ENCODE assay signal across 16 mouse cellular contexts in the genomic region with DNA sequence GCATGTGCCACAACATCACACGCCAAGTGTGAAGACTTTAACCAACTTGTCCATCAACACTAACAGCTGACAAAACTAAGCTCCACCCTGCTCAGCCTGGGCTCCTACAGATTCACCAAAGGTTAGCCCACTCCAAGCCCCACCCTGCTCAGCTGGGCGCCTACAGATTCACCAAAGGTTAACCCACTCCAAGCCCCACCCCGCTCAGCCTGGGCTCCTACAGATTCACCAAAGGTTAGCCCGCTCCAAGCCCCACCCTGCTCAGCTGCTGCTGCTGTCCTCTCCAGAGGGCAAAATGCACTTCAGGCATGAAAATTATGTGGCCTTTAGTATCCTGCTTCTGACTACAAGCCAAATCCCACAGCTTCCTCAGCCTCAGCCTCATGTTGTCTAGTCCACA. TPM values are rescaled to one million over a fixed set of nuclear protein-coding genes. Genes with fewer than 3 reads are reported as not detected.
DNase-seq lines count a peak whose midpoint lies in the region; ATAC-seq and TF ChIP-seq lines count a peak whose summit lies in the region.
"Had no signal": no experiment of that assay in that cellular context is flagged by ENCODE, and none has a peak within 500 bp of the region (broad histone marks: within the 10 kb centered on the region; RNA-seq: fewer than 3 reads in every experiment).

No protein-coding gene starts in this region.

- peak; percentile 56 for ATAC-seq in erythroblast, adult 5-6 weeks (replicated peaks; ENCODE audit: low FRiP score, poor library complexity, severe bottlenecking)
- ATAC-seq in liver, embryonic 15.5 days (ENCODE audit: insufficient read depth), result peak; percentile 43

- intact Hi-C loops in heart, postnatal 36 days (cut with DNase I), result no loop called here

- peaks cover 9% of the 10 kb centered on the region for H3K36me3 ChIP-seq in heart, embryonic 10.5 days
- no peaks in the 10 kb centered on the region for H3K36me3 ChIP-seq in kidney, adult 2 months (ENCODE audit: control insufficient read depth, insufficient read depth, low read length)
- H3K36me3 ChIP-seq in liver, embryonic 15.5 days (replicated peaks), result peaks cover 30% of the 10 kb centered on the region

- H3K4me1 ChIP-seq in heart, embryonic 10.5 days, result peaks cover 58% of the 10 kb centered on the region
- peaks cover 40% of the 10 kb centered on the region for H3K4me1 ChIP-seq in kidney, adult 2 months (ENCODE audit: control insufficient read depth, insufficient read depth, low read length)
- H3K4me1 ChIP-seq in liver, embryonic 15.5 days (replicated peaks), result peaks cover 70% of the 10 kb centered on the region

- no peaks in the 10 kb centered on the region for H3K27me3 ChIP-seq in heart, embryonic 10.5 days (ENCODE audit: insufficient read depth, poor library complexity, severe bottlenecking)
- no peaks in the 10 kb centered on the region for H3K27me3 ChIP-seq in kidney, adult 2 months (replicated peaks; ENCODE audit: control insufficient read depth, insufficient read depth, low read length)
- no peaks in the 10 kb centered on the region for H3K27me3 ChIP-seq in liver, embryonic 15.5 days
- H3K27me3 ChIP-seq: forebrain, embryonic 12.5 days; limb, embryonic 12.5 days had no signal

- H3K27ac ChIP-seq in heart, embryonic 10.5 days, result peak overlapping the region; percentile 59
- no peak overlapping the region for H3K27ac ChIP-seq in kidney, adult 2 months (ENCODE audit: insufficient read depth, low read depth, low read length)
- peak overlapping the region; percentile 99 for H3K27ac ChIP-seq in liver, embryonic 15.5 days (replicated peaks)
- H3K27ac ChIP-seq: forebrain, embryonic 12.5 days; hindbrain, embryonic 10.5 days; limb, embryonic 12.5 days; midbrain, embryonic 10.5 days had no signal

- no peak for TF ChIP-seq CTCF in kidney, adult 2 months (conservative IDR thresholded peaks at IDR 0.05; ENCODE audit: insufficient read depth, insufficient read length, low read depth, low read length)

- WGBS in heart, embryonic 10.5 days, result 82% methylated on average over 4 of the region's 4 CpGs
- 62% methylated on average over 4 of the region's 4 CpGs for whole genome bisulfite sequencing in kidney, adult 2 months
- 58% methylated on average over 4 of the region's 4 CpGs for WGBS in liver, embryonic 15.5 days (ENCODE audit: insufficient replicate concordance)

- no peaks in the 10 kb centered on the region for H3K9me3 ChIP-seq in heart, embryonic 10.5 days
- no peaks in the 10 kb centered on the region for H3K9me3 ChIP-seq in liver, embryonic 15.5 days (replicated peaks)
- H3K9me3 ChIP-seq: forebrain, embryonic 12.5 days; hindbrain, embryonic 10.5 days; limb, embryonic 12.5 days; midbrain, embryonic 10.5 days had no signal

- H3K9ac ChIP-seq in liver, embryonic 15.5 days, result peak overlapping the region; percentile 2; the same call in 1 of the 2 replicates
- H3K9ac ChIP-seq: forebrain, embryonic 12.5 days; limb, embryonic 12.5 days had no signal

- DNase-seq in heart, embryonic 10.5 days (ENCODE audit: low spot score), result no peak
- no peak for DNase-seq in heart, postnatal 36 days
- peak; percentile 67 for DNase-seq in kidney, adult 2 months
- DNase-seq in kidney, postnatal 4 days, result no peak
- DNase-seq in layer of hippocampus, adult 8-10 months (ENCODE audit: low spot score in 2 of 2), result no peak
- no peak for DNase-seq in thymus, postnatal 14 days
- DNase-seq: adrenal gland, postnatal 25 days; cerebellum, postnatal 25 days; layer of hippocampus, postnatal 36 days; lung, postnatal 10 days had no signal

- no peak overlapping the region for H3K4me3 ChIP-seq in heart, embryonic 10.5 days
- H3K4me3 ChIP-seq in kidney, adult 2 months (ENCODE audit: insufficient read depth, low read depth, low read length), result no peak overlapping the region
- H3K4me3 ChIP-seq in liver, embryonic 15.5 days (replicated peaks), result peak overlapping the region; percentile 89; the same call in 1 of the 2 replicates
- H3K4me3 ChIP-seq: forebrain, embryonic 12.5 days; hindbrain, embryonic 10.5 days; limb, embryonic 12.5 days; midbrain, embryonic 10.5 days had no signal

- H3K4me2 ChIP-seq in liver, embryonic 15.5 days, result peak overlapping the region; percentile 82
- H3K4me2 ChIP-seq: forebrain, embryonic 12.5 days; limb, embryonic 12.5 days had no signal

- no peak for TF ChIP-seq POLR2A in kidney, adult 2 months (IDR thresholded peaks at IDR 0.05; ENCODE audit: low read depth, low read length)

RNA-seq across cellular contexts. Expression of a gene that starts 5.7 kb away (rescaled TPM):
- 18.4 and 21.0 TPM in 2 replicates for polyA plus RNA-seq in heart, embryonic 10.5 days (2016; fragmentation: Nextera tagmentation; extraction: Ambion mirVana)
- total RNA-seq in heart, postnatal 36 days (2021), result 10 to 100 TPM; 24.2 to 25.0 TPM
- 19.5 and 19.9 TPM in 2 replicates for polyA plus RNA-seq in kidney, adult 2 months (2012; rRNA removed)
- total RNA-seq in erythroblast, adult 5-6 weeks (2015; ENCODE audit: low replicate concordance), result 6.0 and 6.7 TPM in 2 replicates
- 9.1 and 9.2 TPM in 2 replicates for total RNA-seq in erythroblast, adult 5-6 weeks (2017; ENCODE audit: low replicate concordance)
- polyA plus RNA-seq in liver, embryonic 15.5 days (2015; fragmentation: Nextera tagmentation; extraction: Ambion mirVana), result 20.1 and 22.3 TPM in 2 replicates
- 10 to 100 TPM; 43.5 to 54.0 (median 46.4) TPM for total RNA-seq in layer of hippocampus, adult 8-10 months (2022)

RNA-seq across cellular contexts. Expression of a gene that starts 8.7 kb away (rescaled TPM):
- polyA plus RNA-seq in heart, embryonic 10.5 days (2016; fragmentation: Nextera tagmentation; extraction: Ambion mirVana), result 38.1 and 38.3 TPM in 2 replicates
- total RNA-seq in heart, postnatal 36 days (2021), result 10 to 100 TPM; 27.2 to 28.4 TPM
- polyA plus RNA-seq in kidney, adult 2 months (2012; rRNA removed), result 29.9 and 35.3 TPM in 2 replicates
- 14.4 and 35.2 TPM in 2 replicates for total RNA-seq in erythroblast, adult 5-6 weeks (2015; ENCODE audit: low replicate concordance)
- 23.6 and 31.2 TPM in 2 replicates for total RNA-seq in erythroblast, adult 5-6 weeks (2017; ENCODE audit: low replicate concordance)
- polyA plus RNA-seq in liver, embryonic 15.5 days (2015; fragmentation: Nextera tagmentation; extraction: Ambion mirVana), result 29.9 and 33.5 TPM in 2 replicates
- total RNA-seq in layer of hippocampus, adult 8-10 months (2022), result 10 to 100 TPM; 49.4 to 61.5 (median 52.8) TPM

RNA-seq across cellular contexts. Expression of a gene that starts 11.3 kb away (rescaled TPM):
- 258 and 286 TPM in 2 replicates for polyA plus RNA-seq in heart, embryonic 10.5 days (2016; fragmentation: Nextera tagmentation; extraction: Ambion mirVana)
- total RNA-seq in heart, postnatal 36 days (2021), result 100 to 1,000 TPM; 110 to 120 TPM
- polyA plus RNA-seq in kidney, adult 2 months (2012; rRNA removed), result 38.2 and 52.5 TPM in 2 replicates
- 40.9 and 49.3 TPM in 2 replicates for total RNA-seq in erythroblast, adult 5-6 weeks (2015; ENCODE audit: low replicate concordance)
- 26.8 and 57.8 TPM in 2 replicates for total RNA-seq in erythroblast, adult 5-6 weeks (2017; ENCODE audit: low replicate concordance)
- 124 and 134 TPM in 2 replicates for polyA plus RNA-seq in liver, embryonic 15.5 days (2015; fragmentation: Nextera tagmentation; extraction: Ambion mirVana)
- total RNA-seq in layer of hippocampus, adult 8-10 months (2022), result 100 to 1,000 TPM in 3 of 4 experiments, 10 to 100 TPM in 1; 89.4 to 103 (median 101) TPM

RNA-seq across cellular contexts. Expression of a gene that starts 23.0 kb away (rescaled TPM):
- polyA plus RNA-seq in heart, embryonic 10.5 days (2016; fragmentation: Nextera tagmentation; extraction: Ambion mirVana), result 42.9 and 48.9 TPM in 2 replicates
- total RNA-seq in heart, postnatal 36 days (2021), result 10 to 100 TPM; 21.3 to 23.5 TPM
- 12.0 and 15.1 TPM in 2 replicates for polyA plus RNA-seq in kidney, adult 2 months (2012; rRNA removed)
- 0.77 and 4.4 TPM in 2 replicates for total RNA-seq in erythroblast, adult 5-6 weeks (2015; ENCODE audit: low replicate concordance)
- 5.3 and 16.6 TPM in 2 replicates for total RNA-seq in erythroblast, adult 5-6 weeks (2017; ENCODE audit: low replicate concordance)
- 12.3 and 12.7 TPM in 2 replicates for polyA plus RNA-seq in liver, embryonic 15.5 days (2015; fragmentation: Nextera tagmentation; extraction: Ambion mirVana)
- 10 to 100 TPM; 34.6 to 45.5 (median 38.6) TPM for total RNA-seq in layer of hippocampus, adult 8-10 months (2022)

RNA-seq across cellular contexts. Expression of a gene that starts 23.2 kb away (rescaled TPM):
- 0.55 and 1.1 TPM in 2 replicates for polyA plus RNA-seq in heart, embryonic 10.5 days (2016; fragmentation: Nextera tagmentation; extraction: Ambion mirVana)
- 1 to 10 TPM in 1 of 2 experiments, under 1 TPM in 1; 0.78 to 1.7 TPM for total RNA-seq in heart, postnatal 36 days (2021)
- 1.3 and 1.5 TPM in 2 replicates for polyA plus RNA-seq in kidney, adult 2 months (2012; rRNA removed)
- 3.3 and 3.5 TPM in 2 replicates for total RNA-seq in erythroblast, adult 5-6 weeks (2015; ENCODE audit: low replicate concordance)
- total RNA-seq in erythroblast, adult 5-6 weeks (2017; ENCODE audit: low replicate concordance), result 0.70 and 5.0 TPM in 2 replicates
- 0.05 and 0.12 TPM in 2 replicates for polyA plus RNA-seq in liver, embryonic 15.5 days (2015; fragmentation: Nextera tagmentation; extraction: Ambion mirVana)
- total RNA-seq in layer of hippocampus, adult 8-10 months (2022), result 10 to 100 TPM in 3 of 4 experiments, 1 to 10 TPM in 1; 8.8 to 12.5 (median 11.6) TPM
